Mouse (Mus musculus) gastrocnemius, postnatal 4 days (tissue): Measurements from ENCODE around the gene Kif28. TPM values are rescaled to one million over a fixed set of nuclear protein-coding genes. Genes with fewer than 3 reads are reported as not detected.
"Not testable (repeated sequence)": the region's sequence is repeated elsewhere in the genome, so short reads cannot be mapped to it uniquely, and the experiment has no call there.

Source experiments
- DNase-seq, 2 experiments: peaks; one replicate each; pipeline ENCODE4 v3.0.0; 2021 to 2022; ENCODE audit warnings: low spot score in 2 of 2, mixed read lengths in 2 of 2
- long read RNA-seq, 2 experiments: library from polyadenylated mRNA; stranded (forward); transcript quantifications; one replicate each; pipeline ENCODE4 v2.0.0; 2021
- total RNA-seq, 2 experiments: library from RNA; stranded (reverse); gene quantifications; 2 replicates each; pipeline ENCODE4 v1.2.3; 2021

Gene Kif28
- under 1 TPM; 0.29 to 0.57 TPM for total RNA-seq
- long read RNA-seq, experiment 1: 0 reads
- long read RNA-seq, experiment 2, partial matches to known transcripts: 1 of 4 reads
- long read RNA-seq, experiment 2, other reads (novel, unspliced or antisense): 3 of 4 reads

- no peak for DNase-seq
These were observed at the start of gene Kif28 for GRCm38 (mm10) chr1:179745171-179745570. TSS of gene Kif28 (minus strand) at chr1:179745271.

- DNase-seq: no peak
These were observed 42.2 kb upstream of the Kif28 start for GRCm38 (mm10) chr1:179787281-179787680.

- DNase-seq: no peak
These were observed 40.4 kb upstream of the Kif28 start for GRCm38 (mm10) chr1:179785502-179785901.

DNA sequence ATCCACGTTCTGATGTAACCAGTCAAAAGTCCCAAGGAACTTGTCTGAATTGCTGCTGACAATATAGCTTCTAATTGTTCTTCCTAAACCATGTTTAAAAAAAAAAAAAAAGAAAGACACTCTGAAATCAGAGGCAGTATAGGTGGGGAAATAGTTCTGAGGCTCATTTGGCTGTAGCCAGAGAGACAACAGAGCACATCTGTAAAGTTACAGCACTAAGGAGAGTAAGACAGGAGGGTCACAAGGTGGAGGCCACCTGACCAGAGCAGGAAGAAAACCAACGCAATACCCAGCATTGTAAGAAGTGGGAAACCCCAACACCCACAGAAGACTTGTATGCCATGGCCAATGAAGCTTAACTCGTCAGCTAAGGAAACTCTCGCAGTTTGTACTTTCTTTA lies 39.0 kb upstream of the Kif28 start:
- DNase-seq: no peak

DNA sequence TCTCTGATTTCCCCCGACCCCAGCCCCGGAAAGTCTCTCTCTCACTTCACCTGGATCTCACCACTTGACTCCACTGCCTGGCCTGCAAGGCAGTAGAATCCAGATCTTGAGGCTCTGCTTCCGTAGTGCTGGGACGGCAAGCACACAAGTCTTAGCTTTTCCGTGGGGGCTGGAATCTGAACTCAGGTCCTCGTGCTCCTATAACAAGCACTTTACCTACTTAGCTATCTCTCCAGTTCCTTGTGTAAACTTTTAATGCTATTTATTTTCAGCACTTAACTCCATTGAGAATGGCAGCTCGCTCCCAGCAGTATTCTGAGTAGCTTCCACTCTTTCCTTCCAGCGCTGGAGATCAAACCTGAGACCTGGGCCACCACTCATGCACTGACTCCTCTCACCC lies 31.8 kb upstream of the Kif28 start:
- DNase-seq: no peak

DNA sequence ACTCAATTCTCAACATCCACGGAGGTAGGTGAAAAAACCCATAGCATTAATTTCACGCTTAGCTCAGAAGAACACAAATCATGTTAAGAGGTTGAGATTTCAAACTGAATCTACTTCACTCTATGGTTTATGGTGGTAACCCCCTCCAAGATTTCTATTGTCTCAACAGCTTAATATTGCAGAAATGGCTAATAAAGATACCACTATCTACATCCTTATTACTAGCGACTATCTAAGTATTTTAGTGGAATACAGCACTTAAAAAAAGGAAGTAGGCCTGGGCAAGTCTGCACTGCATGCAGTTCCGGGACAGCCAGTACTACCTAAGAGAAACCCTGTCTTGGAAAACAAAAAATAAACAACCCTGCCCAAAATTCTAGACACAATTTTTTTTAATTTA lies 15.5 kb upstream of the Kif28 start:
- DNase-seq: no peak

- no peak for DNase-seq
These were observed 15.0 kb upstream of the Kif28 start for GRCm38 (mm10) chr1:179760086-179760485.

DNA sequence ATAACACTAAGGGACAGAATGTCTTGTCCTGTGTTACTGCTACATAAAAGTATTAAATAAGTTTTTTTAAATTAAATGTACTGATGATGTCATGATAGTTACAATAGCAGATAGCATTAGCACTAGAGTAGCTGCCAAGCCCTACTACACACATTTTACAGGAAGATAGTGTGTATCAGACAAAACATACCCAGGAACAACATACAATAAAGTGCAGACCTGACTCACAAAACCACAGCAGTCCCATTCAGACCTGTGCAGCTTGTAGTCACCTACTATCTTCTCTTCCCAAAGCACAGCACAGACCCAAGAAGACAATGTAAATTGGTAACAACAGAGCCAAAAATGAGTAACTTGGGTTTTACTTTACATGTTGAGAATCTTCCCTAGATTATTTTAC lies 11.4 kb upstream of the Kif28 start:
- DNase-seq: no peak

GRCm38 (mm10) chr1:179753006-179753405 lies 7.9 kb upstream of the Kif28 start:
- no peak for DNase-seq

DNA sequence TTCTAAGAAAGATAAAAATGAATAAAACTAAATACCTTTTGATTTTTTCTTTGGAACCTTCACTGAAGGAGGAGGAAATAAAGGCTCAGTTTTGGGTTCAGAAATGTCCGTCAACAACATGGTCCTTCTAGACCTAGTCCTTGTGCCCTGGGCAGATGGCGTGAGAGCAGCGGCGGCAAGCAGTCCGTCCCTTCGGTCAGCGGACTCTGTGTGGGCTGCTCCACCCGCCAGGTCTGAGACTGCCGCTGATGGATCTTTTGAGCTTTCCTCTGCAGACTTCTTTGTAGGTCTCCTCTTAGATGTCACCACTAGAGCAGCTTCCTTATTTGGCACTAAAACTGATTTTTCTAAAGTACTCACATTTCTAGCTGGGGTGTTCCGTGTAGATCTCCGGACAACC lies 7.2 kb upstream of the Kif28 start:
- no peak for DNase-seq

GRCm38 (mm10) chr1:179743593-179744193 lies 1.4 kb downstream of the Kif28 start:
- DNase-seq: no peak

GRCm38 (mm10) chr1:179736483-179736882 lies 8.6 kb downstream of the Kif28 start:
- DNase-seq: no peak

GRCm38 (mm10) chr1:179734500-179735474 lies 10.3 kb downstream of the Kif28 start:
- peak; percentile 47 to 54 for DNase-seq

DNA sequence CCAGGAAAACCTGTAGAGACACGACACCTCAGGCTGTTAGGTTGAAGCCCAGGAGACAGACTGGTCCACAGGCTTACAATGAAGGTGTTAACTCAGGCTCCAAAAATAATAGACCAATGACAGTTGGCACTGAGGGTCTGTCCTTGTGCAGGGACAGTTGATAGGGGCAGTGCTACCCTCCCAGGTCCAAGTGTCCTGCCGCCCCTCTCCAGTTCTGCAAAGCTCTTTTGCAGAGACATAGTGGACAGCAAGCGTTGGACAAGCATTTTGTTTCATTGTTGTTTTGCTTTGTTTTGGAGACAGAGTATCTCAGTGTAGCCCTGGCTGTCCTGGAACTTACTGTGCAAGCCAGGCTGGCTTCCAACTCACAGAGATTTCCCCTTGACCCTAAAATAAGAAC lies 13.7 kb downstream of the Kif28 start:
- DNase-seq: no peak

DNA sequence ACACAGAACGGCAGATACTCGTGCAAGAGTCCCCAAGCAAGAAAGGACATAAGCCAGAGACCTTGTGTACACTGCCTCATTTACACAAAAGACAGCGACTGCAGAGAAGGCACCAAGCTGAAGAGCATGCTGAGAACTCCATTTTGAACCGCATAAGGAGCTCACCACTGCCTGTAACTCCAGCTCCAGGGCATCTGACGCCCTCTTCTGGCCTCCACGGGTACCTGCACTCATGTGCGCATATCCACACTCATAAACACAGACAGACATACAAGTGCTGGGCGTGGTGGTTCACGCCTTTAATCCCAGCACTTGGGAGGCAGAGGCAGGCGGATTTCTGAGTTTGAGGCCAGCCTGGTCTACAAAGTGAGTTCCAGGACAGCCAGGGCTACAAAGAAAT lies 16.4 kb downstream of the Kif28 start:
- DNase-seq: no peak

DNA sequence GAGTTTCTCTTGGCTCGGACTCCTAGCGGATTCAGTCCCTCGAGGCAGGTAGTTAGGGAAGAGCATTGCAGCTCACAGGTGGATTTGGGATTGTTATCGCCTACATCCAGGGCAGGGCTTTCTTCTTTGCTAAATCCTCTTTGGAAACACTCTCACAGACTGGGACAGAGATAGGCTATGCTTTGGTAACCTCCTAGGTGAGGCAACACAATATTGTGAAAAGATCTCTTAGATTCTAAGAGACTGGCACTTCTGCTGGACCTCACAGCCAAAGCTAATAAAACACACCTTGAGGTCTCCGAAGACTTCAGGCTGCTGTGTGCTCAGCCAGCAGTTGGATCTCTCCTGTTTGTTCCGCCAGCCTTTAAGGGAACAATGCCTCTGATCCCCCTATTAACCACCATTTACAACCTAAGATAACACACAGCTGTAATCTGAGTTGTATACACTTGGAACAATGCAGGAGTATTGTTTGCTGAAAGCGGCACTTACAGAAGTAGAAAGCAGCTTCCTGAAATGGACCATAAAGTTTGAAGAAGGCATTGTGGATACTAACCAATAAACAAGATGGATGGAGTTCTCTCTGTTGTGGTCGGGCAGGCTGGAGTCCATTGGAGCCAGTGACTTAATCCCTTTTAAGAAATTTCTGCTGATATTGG lies 22.1 kb downstream of the Kif28 start:
- DNase-seq: no peak

DNA sequence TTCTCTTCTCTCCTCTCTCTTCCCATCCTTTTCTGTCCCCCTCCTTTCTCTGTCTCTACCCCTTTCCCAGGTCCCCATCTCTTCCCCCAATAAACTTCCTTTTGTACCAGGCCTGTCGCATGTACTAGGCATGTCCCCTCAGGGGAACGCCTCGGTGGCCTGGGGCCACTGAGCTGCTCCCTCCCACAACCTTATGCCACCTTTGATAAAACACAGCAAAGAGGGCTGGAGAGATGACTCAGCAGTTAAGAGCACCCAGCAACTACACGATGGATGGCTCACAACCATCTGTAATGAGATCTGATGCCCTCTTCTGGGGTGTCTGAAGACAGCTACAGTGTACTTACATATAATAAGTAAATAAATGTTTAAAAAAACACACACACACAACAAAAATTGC lies 29.3 kb downstream of the Kif28 start:
- no peak for DNase-seq

DNA sequence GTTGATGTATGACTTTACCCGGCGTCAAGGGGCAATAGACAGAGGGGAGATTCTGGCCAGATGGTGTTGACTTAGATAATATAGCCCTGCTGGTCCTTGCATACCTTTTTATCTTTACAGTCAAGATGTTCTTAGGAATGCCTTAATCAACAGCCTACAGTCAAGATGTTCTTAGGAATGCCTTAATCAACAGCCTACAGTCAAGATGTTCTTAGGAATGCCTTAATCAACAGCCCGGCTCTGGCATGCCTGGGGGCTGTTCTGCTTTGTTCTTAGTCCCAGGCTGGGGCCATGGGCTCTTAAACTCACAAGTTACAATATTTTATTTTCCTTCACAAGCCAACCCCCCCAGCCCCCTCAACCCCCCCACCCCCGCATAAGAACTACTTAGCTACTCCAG lies 29.8 kb downstream of the Kif28 start:
- not testable (repeated sequence) for DNase-seq

DNA sequence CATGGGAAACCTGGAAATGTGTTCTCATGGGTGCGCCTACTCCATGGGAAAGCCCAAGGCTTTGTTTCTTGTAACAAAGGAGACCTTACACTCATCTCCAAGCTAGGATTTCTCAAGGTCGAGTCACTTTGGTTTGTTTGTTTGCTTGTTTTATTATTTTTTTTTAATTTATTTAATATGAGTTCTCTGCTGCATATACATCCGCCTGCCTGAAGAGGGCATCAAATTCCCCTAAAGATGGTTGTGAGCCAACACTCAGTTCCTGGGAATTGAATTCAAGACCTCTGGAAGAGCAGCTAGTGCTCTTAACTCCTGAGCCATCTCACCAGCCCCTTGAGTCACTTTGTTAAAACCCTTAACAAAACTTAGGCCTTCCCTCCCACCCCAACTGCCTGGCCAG lies 31.7 kb downstream of the Kif28 start:
- no peak for DNase-seq

DNA sequence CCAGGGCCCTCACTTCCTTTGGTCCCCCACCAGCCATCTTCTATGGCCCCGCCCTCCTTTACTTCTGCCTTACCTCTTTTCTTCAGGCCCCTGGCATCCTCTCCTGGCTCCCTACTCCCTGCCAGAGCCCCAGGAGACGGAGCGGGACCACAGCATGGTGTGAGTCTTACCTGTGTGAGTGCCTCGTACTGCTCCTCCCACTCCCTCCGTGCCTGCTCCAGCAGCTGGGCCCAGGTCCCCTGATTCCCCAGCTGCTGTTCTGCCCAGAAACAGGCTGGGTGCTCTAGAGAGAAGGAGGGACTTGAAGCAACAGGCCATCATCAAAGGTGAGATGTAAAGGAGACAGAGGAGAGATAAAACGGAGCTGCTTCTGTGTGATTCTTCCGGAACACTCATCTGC lies 32.4 kb downstream of the Kif28 start:
- no peak for DNase-seq

DNA sequence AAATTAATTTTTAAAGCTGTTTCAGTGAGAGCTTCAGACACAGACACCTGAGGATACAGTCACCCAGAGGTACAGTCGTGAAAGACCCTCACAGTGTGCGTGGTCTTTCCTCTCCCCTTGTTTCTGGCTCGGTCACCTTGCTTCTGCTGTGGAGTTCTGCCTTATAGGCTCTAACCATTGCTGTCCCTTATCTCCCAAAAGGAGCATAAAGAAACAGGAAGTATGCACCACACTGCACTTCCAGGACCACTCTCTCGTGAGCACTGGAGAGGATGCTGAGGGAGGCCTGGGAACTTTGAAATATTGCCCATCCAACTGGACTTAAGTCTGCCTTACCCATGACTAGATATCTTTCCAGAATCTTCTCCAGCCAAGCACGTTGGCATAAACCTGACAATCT lies 34.3 kb downstream of the Kif28 start:
- no peak for DNase-seq

DNA sequence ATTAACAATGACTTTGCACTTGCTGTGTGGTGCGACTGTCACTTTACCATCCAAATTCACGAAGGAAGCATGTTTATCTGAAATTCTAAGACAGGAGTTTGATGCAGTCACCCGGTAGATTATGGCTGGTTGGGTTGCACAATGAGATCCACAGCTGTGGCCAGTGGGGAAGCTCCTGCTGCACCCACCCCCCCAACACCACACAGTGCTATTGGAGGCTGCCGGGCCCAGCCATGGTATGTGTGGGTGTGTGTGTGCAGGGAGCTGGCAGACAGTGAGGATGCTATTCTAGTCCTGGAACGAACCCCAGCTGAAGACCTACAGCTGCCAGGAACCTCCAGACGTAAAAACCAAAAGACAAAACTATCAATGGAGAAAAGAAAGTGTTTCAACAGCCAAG lies 35.7 kb downstream of the Kif28 start:
- peak; percentile 26 to 63 for DNase-seq
